Mouse (Mus musculus): ENCODE results near the gene Ccdc34.

DNA sequence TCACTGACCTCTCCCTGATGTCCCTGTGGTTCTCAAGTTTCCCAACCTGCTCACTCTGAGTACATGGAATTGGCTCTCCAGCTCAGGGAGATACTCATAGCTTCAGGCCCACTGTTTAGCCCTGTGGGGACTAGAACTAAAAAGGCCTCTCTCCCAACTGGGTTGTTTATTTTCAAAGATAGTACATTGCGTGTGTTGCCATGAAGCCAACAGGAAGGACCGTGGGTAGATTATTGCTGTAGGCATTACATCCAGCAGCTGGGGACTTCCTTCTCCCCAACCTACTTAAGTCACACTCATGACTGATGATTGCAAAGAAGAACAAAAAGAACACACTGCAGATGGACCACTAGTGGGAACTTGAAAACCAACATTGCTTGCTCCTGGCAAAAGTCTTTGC, 159.8 kb downstream of the Ccdc34 start:
- TF ChIP-seq E2F4 (IDR thresholded peaks at IDR 0.05; ENCODE audit: insufficient read depth) (no peak), POLR2A (IDR thresholded peaks at IDR 0.05; ENCODE audit: insufficient read length, low read depth) (no peak), REST (IDR thresholded peaks at IDR 0.05; ENCODE audit: insufficient read depth, insufficient read length) (no peak), USF1 (IDR thresholded peaks at IDR 0.05; ENCODE audit: low read depth) (no peak), POLR2AphosphoS2 (IDR thresholded peaks at IDR 0.05; ENCODE audit: insufficient read length, low read depth) (no peak), TCF12 (IDR thresholded peaks at IDR 0.05; ENCODE audit: insufficient read depth, poor library complexity, severe bottlenecking) (no peak), CEBPB (IDR thresholded peaks at IDR 0.05; ENCODE audit: insufficient read depth, poor library complexity, severe bottlenecking) (no peak), MAX (IDR thresholded peaks at IDR 0.05; ENCODE audit: low read depth) (no peak), TCF3 (IDR thresholded peaks at IDR 0.05; ENCODE audit: insufficient read length, low read depth) (no peak), MYOD1 (IDR thresholded peaks at IDR 0.05; ENCODE audit: control insufficient read depth in 1 of 3, insufficient read length in 2 of 3, low read depth in 2 of 3) (no peak)

Measured in myocyte (in vitro differentiated cells).